Mouse (Mus musculus) left cerebral cortex, adult 18-20 months (tissue): ENCODE results near the gene Suds3. TPM values are rescaled to one million over a fixed set of nuclear protein-coding genes. Genes with fewer than 3 reads are reported as not detected.

ENCODE experiments used
- DNase-seq, 2 experiments: peaks; one replicate each; pipeline ENCODE4 v3.0.0; 2021 to 2022; ENCODE audit warnings: low spot score in 2 of 2, mixed read lengths in 1 of 2
- total RNA-seq, 2 experiments: library from RNA; stranded (reverse); gene quantifications; 2 replicates each; pipeline ENCODE4 v1.2.3; 2021

Suds3 gene
- total RNA-seq, 2 experiments from 2014 or later, result 141 to 142 TPM

DNA sequence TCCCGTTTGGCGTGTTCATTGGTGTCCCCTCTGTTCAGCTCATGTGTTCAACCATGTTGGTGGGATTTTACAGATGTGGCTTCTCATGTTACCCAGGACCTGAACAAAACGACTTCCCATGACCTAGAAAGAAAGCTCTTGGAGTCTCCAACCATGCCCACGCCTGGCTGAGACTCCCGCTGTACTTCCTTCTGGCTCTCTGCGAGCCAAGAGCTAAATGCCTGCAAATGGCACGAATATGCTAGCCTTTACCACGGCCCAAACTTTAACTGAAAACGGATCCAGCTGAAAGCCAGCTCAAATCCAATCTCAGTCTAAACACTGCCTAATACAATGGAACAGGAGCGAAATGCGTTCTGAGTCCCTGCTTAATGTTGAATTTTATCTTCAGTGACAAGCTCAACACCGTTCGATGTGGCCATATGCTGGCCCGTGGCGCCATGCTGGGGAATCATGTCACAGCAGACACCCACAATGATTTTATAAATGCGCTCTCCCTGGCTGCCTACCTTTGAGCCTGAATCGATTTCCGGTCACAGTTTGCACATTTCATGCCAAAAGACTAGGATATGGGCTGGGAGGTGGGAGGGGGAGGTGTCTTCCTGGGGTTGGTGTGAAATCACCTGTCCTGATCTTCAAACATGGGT, 55.3 kb downstream of the Suds3 start:
- peak in 1 of 2 experiments; percentile 6 for DNase-seq

DNA sequence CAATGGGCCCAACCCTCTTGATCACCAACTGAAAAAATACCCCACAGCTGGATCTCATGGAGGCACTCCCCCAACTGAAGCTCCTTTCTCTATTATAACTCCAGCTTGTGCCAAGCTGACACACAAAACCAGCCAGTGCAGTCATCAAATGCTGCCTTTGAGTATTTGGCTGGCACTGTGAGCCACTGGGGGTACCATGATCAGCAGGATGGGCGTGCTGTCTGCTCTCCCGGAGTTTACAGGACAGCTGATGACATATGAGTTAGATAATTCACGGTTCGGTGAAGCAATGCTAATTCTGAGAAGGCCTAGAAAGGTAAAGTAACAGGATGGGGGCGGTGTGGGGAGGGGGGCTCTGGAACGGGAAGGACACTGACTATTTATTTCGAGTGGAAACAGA, 66.0 kb downstream of the Suds3 start:
- DNase-seq, result no peak

DNA sequence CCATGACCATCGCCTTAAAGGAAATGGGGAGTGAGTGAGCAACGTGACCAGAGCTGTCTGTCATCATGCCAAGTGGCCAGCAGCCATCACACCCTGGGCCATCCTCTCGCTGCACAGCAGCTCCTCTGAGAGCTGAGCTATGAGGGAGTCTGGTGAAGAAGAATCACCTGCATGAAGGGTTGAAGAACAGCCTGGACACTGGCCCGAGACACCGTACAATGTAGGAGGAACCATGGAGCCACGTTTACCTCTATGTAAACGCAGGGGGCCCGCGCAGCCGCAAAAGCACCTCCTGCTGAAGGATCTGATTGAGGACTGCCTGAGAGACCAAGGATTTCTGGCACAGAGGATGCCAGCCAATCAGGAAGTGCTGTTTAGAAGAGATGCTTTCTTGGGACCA, 70.8 kb downstream of the Suds3 start:
- DNase-seq, result no peak

DNA sequence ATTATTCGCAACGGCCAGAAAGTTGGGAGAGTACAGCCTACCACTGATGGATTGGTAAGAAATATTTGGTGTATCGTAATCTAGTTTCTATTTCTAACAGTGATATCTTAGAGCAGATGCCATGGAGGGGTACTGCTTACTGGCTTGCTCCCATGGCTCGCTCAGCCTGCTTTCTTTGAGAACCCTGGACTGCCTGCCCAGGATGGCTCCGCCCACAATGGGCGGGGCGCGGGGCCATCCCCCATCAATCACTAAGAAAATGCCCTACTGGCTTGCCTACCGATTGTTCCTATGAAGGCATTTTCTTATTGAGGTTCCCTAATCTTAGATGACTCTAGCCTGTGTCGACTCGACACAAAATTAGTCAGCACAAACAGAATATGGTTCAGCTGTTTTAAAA, 73.3 kb downstream of the Suds3 start:
- no peak for DNase-seq

Other genes starting within 250 kb of the Suds3 start
- 10 to 100 TPM; 53.8 to 54.3 TPM for gene Taok3, start 4.0 kb upstream of the Suds3 start, total RNA-seq
- 100 to 1,000 TPM; 712 to 741 TPM for gene Pebp1, start 171.5 kb upstream of the Suds3 start, total RNA-seq
- 1 to 10 TPM; 1.8 to 2.2 TPM for gene Vsig10, start 203.0 kb upstream of the Suds3 start, total RNA-seq
- gene Wsb2, start 241.2 kb upstream of the Suds3 start, total RNA-seq, result 100 to 1,000 TPM; 305 to 313 TPM